Mouse (Mus musculus) midbrain, embryonic 16.5 days (tissue): ENCODE measurements around the gene Gramd1b. TPM values are rescaled to one million over a fixed set of nuclear protein-coding genes. Genes with fewer than 3 reads are reported as not detected.

Experiments used
- ATAC-seq: fragments of 200-750 bp; cut with Nextera tagmentation; 2 replicates; pipeline ENCODE4 v1.8.0; 2017; ENCODE audit warnings: moderate TSS enrichment
- H3K27ac ChIP-seq: fragments of 300-500 bp; sonication (generic); 2 replicates; pipeline ENCODE4 v1.5.1; 2014; ENCODE audit warnings: mild to moderate bottlenecking, low read length, mixed read lengths
- H3K27me3 ChIP-seq: fragments of 300-500 bp; sonication (generic); 2 replicates; pipeline ENCODE4 v1.6.1; 2014; ENCODE audit warnings: low read depth, low read length, mixed read lengths; ENCODE audit not compliant: control insufficient read depth, insufficient read depth
- H3K36me3 ChIP-seq: fragments of 300-500 bp; sonication (generic); 2 replicates; pipeline ENCODE4 v1.6.1; 2014; ENCODE audit warnings: mild to moderate bottlenecking, low read length, moderate library complexity, mixed read lengths; ENCODE audit not compliant: control insufficient read depth, insufficient read depth
- H3K4me1 ChIP-seq: fragments of 300-500 bp; sonication (generic); 2 replicates; pipeline ENCODE4 v1.6.1; 2014; ENCODE audit warnings: mild to moderate bottlenecking, low read length, mixed read lengths; ENCODE audit not compliant: control insufficient read depth, insufficient read depth
- H3K4me2 ChIP-seq: fragments of 300-500 bp; sonication (generic); 2 replicates; pipeline ENCODE4 v1.6.1; 2014; ENCODE audit warnings: mild to moderate bottlenecking, low read length, mixed read lengths
- H3K4me3 ChIP-seq: fragments of 300-500 bp; sonication (generic); 2 replicates; pipeline ENCODE4 v1.5.1; 2014; ENCODE audit warnings: low read depth, mild to moderate bottlenecking, low read length, moderate library complexity, mixed read lengths
- H3K9ac ChIP-seq: fragments of 300-500 bp; sonication (generic); 2 replicates; pipeline ENCODE4 v1.6.1; 2014; ENCODE audit warnings: low read depth, low read length, mixed read lengths
- H3K9me3 ChIP-seq: fragments of 300-500 bp; sonication (generic); replicated peaks from 2 replicates; pipeline ENCODE4 v1.6.1; 2014; ENCODE audit warnings: mild to moderate bottlenecking, low read length, mixed read lengths; ENCODE audit not compliant: control insufficient read depth, poor library complexity, severe bottlenecking
- WGBS: fragments of 180-500 bp; shearing (Covaris S2); extraction: QIAGEN DNeasy Blood & Tissue Kit; methylation state at CpG from one replicate; pipeline ENCODE4 v1.1.7; 2014; 5-methylcytosine and 5-hydroxymethylcytosine counted together
- polyA plus RNA-seq: library from polyadenylated mRNA; unstranded; fragments of >200 nt; fragmentation: Nextera tagmentation; extraction: Ambion mirVana; gene quantifications from 2 replicates; pipeline ENCODE4 v1.2.1, GENCODE M21; 2015

Gene Gramd1b
- polyA plus RNA-seq, 1 experiment from 2014 or later, result 20.3 TPM

DNA sequence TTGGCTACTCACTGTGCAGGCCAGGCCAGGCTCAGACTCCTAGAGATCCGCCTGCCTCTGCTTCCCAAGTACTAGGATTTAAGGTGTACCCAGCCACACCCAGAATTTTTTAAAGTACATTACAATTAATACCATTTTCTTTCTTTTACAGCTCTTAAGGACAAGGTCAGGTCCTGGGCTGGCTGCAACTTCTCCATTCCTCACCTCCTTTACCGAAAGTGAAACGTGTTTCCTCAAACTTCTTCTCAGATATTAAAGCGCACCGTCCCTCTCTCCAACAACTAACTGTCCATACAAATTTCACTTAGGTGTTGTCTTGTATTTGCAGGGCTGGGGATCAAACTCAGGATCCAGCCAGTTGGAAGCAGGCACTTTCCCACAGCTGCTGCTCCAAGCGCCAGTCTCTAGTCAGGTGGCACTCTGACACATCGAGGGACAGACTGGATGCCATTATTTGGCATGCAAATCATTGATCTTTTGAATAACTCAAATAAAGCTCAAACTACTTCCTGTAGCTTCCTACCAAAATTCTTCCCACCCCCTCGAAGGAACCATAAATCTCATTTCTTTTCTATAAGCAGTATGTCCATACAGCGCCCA lies 188.0 kb downstream of the Gramd1b start:
- 93% methylated on average over 9 of the region's 9 CpGs for WGBS
- H3K9ac ChIP-seq, result no peak overlapping the region
- H3K4me3 ChIP-seq, result no peak overlapping the region
- no peak for ATAC-seq
- H3K4me1 ChIP-seq, result peaks cover 39% of the 10 kb centered on the region
- no peaks in the 10 kb centered on the region for H3K36me3 ChIP-seq
- no peak overlapping the region for H3K27ac ChIP-seq
- no peaks in the 10 kb centered on the region for H3K27me3 ChIP-seq
- no peak overlapping the region for H3K4me2 ChIP-seq
- no peaks in the 10 kb centered on the region for H3K9me3 ChIP-seq

DNA sequence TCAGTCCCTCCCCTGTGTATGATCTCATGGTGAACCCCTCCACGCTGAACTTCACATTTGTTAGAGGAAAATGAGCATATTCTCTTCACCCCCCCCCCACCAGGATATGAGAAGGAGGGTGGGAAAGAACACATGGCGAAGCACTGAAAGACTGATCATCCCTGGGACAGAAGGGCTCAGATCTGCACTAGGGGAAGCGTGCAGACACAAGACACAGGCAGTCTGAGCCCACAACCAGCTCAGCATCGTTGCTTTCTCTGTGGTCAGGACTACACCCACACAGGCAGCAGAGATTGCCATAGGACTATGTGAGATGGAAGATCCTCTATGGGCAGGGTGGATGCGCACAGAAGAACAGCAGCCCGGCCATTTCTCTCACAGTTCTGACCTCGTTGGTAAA lies 189.1 kb downstream of the Gramd1b start:
- WGBS, result 84% methylated on average over 7 of the region's 7 CpGs

DNA sequence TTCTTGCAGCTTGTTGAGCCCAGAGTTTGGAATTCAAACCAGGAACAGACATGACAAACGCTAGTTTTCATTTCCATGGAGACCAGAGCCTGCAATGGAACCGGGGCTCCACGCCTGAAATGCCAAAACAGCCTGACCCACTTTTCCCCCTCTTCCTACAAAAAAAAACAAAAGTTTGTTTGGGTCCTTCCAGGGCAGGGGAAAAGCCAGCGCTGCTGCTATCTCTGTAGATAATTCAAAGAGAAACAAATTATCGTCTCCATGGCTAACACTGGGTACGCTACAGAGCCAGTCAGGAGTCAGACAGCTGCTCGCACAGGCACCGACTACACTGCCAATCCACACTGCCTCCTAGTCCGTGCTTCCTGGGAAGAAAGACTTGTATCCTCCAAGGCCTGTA lies 191.6 kb downstream of the Gramd1b start:
- Histone ChIP-seq H3K9ac (no peak overlapping the region), H3K36me3 (no peaks in the 10 kb centered on the region), H3K4me3 (no peak overlapping the region), H3K4me2 (no peak overlapping the region), H3K9me3 (no peaks in the 10 kb centered on the region), H3K27me3 (no peaks in the 10 kb centered on the region), H3K27ac (no peak overlapping the region), H3K4me1 (peaks cover 38% of the 10 kb centered on the region)
- WGBS, result 65% methylated on average over 9 of the region's 9 CpGs
- ATAC-seq, result no peak

More for the DNA sequence above, 189.1 kb downstream of the Gramd1b start:
- Histone ChIP-seq H3K4me2 (no peak overlapping the region), H3K9ac (no peak overlapping the region), H3K4me1 (peaks cover 39% of the 10 kb centered on the region), H3K4me3 (no peak overlapping the region), H3K36me3 (no peaks in the 10 kb centered on the region), H3K27ac (no peak overlapping the region), H3K27me3 (no peaks in the 10 kb centered on the region), H3K9me3 (no peaks in the 10 kb centered on the region)
- no peak for ATAC-seq

DNA sequence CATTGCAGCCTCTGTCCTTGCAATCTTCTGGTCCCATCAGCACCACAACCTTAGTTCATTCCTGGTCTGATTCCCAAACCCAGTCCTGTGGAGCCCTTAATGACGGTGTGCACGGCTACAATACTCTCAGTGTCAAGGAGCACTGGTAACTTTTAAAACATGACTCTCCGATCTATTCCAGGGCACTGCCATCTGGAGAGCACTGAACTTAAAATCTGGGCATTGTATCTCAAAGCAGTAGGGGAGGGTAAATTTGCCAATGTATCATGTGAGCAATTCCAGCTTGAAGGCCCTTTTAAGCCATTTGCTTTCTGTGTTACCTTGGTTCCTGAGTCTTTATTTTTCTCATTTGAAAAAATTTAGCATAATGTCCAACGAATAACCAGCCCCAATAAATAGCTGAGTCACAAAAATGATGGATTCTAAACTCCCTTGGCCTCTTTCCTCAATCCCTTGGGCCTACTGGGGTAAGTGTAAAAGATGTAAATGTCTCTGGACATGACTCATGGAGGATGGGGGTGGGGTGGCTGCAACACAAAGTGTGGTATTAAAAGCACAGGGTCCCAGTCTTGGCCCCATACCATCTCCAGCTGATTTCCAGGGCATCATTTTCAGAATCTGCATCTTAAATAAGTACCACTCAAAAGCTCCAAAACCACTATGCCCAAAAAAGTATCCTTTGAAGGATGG lies 193.9 kb downstream of the Gramd1b start:
- H3K27me3 ChIP-seq, result no peaks in the 10 kb centered on the region
- 59% methylated on average over 4 of the region's 4 CpGs for WGBS

DNA sequence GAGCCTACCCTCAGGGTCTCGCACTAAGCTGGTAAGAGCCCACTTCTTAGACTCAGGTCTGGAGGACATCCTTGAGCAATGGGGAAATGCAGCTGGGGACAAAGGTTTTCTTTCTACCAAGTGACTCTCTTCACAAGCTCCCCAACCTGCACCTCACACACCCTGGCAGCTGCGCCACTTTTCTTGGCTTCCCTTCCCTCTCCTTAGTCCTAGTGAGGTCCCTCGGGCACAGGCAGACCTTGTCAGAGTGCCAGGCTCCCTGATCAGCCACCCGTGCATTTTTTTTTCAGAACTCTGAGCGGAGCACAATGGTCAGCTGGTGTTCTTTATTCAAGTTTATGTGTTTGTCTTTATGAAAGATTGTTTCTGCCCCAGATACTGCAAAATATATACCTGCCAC lies 194.5 kb downstream of the Gramd1b start:
- Histone ChIP-seq H3K4me3 (no peak overlapping the region), H3K9me3 (no peaks in the 10 kb centered on the region), H3K4me1 (peaks cover 23% of the 10 kb centered on the region), H3K27ac (peak overlapping the region; percentile 14; the same call in 1 of the 2 replicates), H3K27me3 (no peaks in the 10 kb centered on the region), H3K36me3 (peaks cover 12% of the 10 kb centered on the region), H3K9ac (no peak overlapping the region), H3K4me2 (no peak overlapping the region)
- no peak for ATAC-seq
- 56% methylated on average over 5 of the region's 5 CpGs for WGBS

More for the DNA sequence above, 193.9 kb downstream of the Gramd1b start:
- no peak overlapping the region for H3K9ac ChIP-seq
- peaks cover 8% of the 10 kb centered on the region for H3K36me3 ChIP-seq
- H3K9me3 ChIP-seq, result no peaks in the 10 kb centered on the region
- no peak overlapping the region for H3K4me2 ChIP-seq
- H3K4me1 ChIP-seq, result peaks cover 26% of the 10 kb centered on the region
- ATAC-seq, result no peak
- H3K27ac ChIP-seq, result peak overlapping the region; percentile 14; the same call in 1 of the 2 replicates
- no peak overlapping the region for H3K4me3 ChIP-seq

DNA sequence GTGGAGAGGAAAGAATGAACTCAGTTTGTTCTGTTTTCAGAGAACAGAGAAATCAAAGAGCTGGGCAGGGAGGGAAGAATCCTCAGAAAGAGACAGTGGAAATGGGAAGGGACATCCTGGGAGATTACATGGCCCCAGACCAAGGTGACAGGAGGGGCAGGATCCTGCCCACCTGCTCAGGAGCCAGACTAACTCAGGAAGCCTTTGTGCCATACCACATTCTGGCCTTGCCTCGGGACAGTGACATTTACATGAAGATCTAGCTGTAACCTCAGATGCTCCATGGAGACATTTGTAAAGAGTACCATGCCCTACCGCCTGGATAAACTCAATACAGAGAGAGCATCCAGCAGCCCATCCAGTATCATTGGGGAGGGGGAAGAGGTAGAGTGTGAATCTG lies 196.6 kb downstream of the Gramd1b start:
- ATAC-seq, result no peak
- Histone ChIP-seq H3K4me3 (no peak overlapping the region), H3K27ac (no peak overlapping the region), H3K9me3 (no peaks in the 10 kb centered on the region), H3K4me1 (peaks cover 17% of the 10 kb centered on the region), H3K27me3 (no peaks in the 10 kb centered on the region), H3K4me2 (no peak overlapping the region), H3K36me3 (peaks cover 14% of the 10 kb centered on the region), H3K9ac (no peak overlapping the region)
- 76% methylated on average over 2 of the region's 2 CpGs for WGBS

DNA sequence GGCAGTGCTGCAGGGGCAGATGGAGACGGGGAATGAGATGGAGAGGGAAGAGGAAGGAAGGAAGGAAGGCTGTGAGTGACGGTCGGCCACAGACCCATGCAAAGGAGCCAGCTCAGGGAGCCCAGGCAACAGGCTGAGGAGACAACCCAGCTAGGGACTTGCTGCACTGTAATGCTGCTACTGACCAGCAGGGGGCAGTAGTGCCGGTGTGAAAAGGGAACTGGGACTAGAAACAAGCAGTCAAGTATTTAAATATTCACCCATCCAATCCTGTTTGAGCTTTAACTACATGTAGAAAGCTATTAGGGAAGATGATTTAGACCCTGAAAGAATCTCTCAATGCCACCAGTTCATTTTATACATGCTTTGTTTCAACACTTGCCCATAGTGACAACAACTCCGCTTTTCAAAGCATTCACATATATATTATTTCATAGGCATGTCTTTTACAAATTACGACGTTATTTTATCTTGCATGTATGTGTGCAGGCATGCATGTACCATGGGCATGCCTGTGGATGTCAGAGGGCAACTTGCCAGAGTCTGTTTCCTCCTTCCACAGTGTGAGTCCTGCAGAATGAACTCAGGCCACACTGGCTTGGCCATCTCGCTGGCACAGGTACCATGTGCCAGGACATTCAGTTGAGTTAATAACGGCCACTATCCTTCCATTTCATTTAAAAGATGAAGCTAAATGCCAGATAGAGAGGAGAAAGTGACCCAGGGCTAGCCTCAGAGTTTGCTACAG lies 197.4 kb downstream of the Gramd1b start:
- no peak for ATAC-seq
- 64% methylated on average over 9 of the region's 9 CpGs for WGBS
- H3K27ac ChIP-seq, result no peak overlapping the region
- H3K36me3 ChIP-seq, result peaks cover 16% of the 10 kb centered on the region
- H3K27me3 ChIP-seq, result no peaks in the 10 kb centered on the region
- no peak overlapping the region for H3K4me2 ChIP-seq
- no peaks in the 10 kb centered on the region for H3K9me3 ChIP-seq
- H3K4me1 ChIP-seq, result peaks cover 13% of the 10 kb centered on the region
- no peak overlapping the region for H3K4me3 ChIP-seq
- H3K9ac ChIP-seq, result no peak overlapping the region

DNA sequence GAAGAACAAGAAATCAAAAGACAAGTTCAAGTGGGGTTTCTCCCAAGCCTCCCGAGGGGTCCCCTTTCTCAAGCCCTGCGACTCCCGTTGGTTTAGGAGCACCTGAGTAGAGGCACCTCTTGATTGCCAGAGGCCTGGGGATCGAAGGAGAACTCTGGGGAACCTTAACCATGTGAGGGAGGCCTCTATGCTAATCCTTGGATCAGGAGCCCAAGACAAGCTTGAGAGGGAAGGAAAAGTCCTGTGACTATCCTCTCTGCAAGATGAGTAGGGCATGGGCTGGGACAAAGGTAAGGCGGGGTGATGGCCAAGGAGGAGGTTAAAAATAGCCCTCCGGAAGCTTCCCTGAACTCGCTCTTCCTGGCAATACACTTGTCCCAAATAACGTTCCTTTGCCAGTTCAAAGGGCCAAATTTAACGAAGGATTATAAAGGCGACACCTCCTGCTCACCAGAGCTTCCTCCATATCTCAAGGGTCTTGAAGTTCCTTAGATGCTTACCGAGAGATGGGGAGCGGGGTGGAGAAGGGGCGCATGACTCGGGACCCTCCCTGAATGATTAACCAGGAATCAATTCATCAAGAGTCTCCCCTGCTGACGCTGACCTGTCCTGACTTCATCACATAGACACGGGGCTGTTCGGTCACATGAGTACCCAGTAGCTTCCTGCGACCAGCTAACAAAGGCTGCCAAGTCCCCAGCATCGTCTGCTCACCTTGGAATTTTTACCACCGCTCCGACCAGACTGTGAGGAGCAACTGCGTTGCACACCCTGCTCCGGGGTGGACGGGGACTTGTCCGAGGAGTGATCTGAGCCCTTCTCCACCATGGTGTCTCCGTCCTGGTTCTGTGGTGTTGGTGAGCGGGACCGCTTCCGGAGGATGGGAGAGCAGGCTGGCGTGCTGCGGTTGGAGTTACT lies 198.2 kb downstream of the Gramd1b start:
- Histone ChIP-seq H3K36me3 (peaks cover 21% of the 10 kb centered on the region), H3K4me3 (no peak overlapping the region), H3K27me3 (no peaks in the 10 kb centered on the region), H3K9ac (no peak overlapping the region), H3K4me2 (no peak overlapping the region), H3K9me3 (no peaks in the 10 kb centered on the region), H3K27ac (no peak overlapping the region), H3K4me1 (peaks cover 13% of the 10 kb centered on the region)
- ATAC-seq, result no peak
- WGBS, result 83% methylated on average over 31 of the region's 31 CpGs
